Comparison of ENCODE assay signal across 8 mouse cellular contexts in the genomic region with DNA sequence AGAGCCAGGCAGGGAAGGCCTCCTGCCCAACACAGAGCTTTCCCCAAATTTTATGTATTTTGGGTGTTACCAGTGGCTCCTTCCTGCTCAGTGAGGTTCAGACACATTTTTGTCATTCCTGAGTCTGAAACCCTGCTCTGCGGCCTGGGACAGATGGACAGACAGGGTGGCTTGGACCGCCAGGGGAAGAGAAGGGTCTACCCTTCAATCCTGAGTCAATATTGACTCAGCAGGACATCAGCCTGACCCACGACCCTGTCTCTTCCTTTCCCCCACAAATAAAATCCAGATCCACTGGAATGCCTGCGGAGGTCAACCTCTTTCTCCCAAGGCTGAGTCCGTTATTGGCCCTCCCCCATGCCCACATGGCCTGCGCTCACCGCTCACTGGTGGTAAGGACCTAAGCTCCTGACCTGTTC. TPM values are rescaled to one million over a fixed set of nuclear protein-coding genes. Genes with fewer than 3 reads are reported as not detected.
A peak's percentile ranks its signal among the peaks of the same experiment; 100 is the strongest.
DNase-seq lines count a peak whose midpoint lies in the region; ATAC-seq and TF ChIP-seq lines count a peak whose summit lies in the region.

No protein-coding gene starts in this region.

- H3K9ac ChIP-seq in heart, adult 2 months (ENCODE audit: low read depth, low read length) = no peak overlapping the region
- H3K9ac ChIP-seq in limb, embryonic 15.5 days = no peak overlapping the region

- H3K9me3 ChIP-seq in limb, embryonic 15.5 days = no peaks in the 10 kb centered on the region

- peak overlapping the region; percentile 57 for H3K27ac ChIP-seq in heart, adult 2 months
- H3K27ac ChIP-seq in spleen, adult 2 months (ENCODE audit: insufficient read depth, low read length) = 0 out of 2 replicates have a peak overlapping the region, but pooled peaks have one; percentile 37
- peak overlapping the region; percentile 92 for H3K27ac ChIP-seq in limb, embryonic 15.5 days
- no peak overlapping the region for H3K27ac ChIP-seq in thymus, adult 2 months (ENCODE audit: control insufficient read depth, insufficient read depth, low read length)

- no peaks in the 10 kb centered on the region for H3K27me3 ChIP-seq in heart, adult 2 months (ENCODE audit: control insufficient read depth, insufficient read depth, low read length)
- peaks cover 5% of the 10 kb centered on the region for H3K27me3 ChIP-seq in spleen, adult 2 months (ENCODE audit: control insufficient read depth, insufficient read depth, low read length)
- no peaks in the 10 kb centered on the region for H3K27me3 ChIP-seq in limb, embryonic 15.5 days
- no peaks in the 10 kb centered on the region for H3K27me3 ChIP-seq in thymus, adult 2 months (ENCODE audit: control insufficient read depth, insufficient read depth, low read length)

- peak overlapping the region; percentile 86 for H3K4me2 ChIP-seq in limb, embryonic 15.5 days

- TF ChIP-seq EP300 in heart, adult 2 months (IDR thresholded peaks at IDR 0.05; ENCODE audit: insufficient read depth, low read depth, low read length) = no peak

- no peaks in the 10 kb centered on the region for H3K79me2 ChIP-seq in heart, adult 2 months (replicated peaks; ENCODE audit: control insufficient read depth, insufficient read depth, low read length)

- no peak for DNase-seq in heart, adult 2 months
- no peak for DNase-seq in heart, adult 11 months
- DNase-seq in spleen, adult 2 months (ENCODE audit: low read depth in 1 of 2, low spot score in 2 of 2) = no peak
- no peak for DNase-seq in spleen, adult 18-20 months
- DNase-seq in right cerebral cortex, adult 18-20 months = no peak
- no peak for DNase-seq in cerebellum, postnatal 14 days
- no peak for DNase-seq in thymus, adult 2 months

- H3K36me3 ChIP-seq in heart, adult 2 months (ENCODE audit: control insufficient read depth, insufficient read depth, low read length) = no peaks in the 10 kb centered on the region
- no peaks in the 10 kb centered on the region for H3K36me3 ChIP-seq in spleen, adult 2 months (ENCODE audit: control insufficient read depth, insufficient read depth, low read length)
- peaks cover 19% of the 10 kb centered on the region for H3K36me3 ChIP-seq in limb, embryonic 15.5 days
- no peaks in the 10 kb centered on the region for H3K36me3 ChIP-seq in thymus, adult 2 months (ENCODE audit: control insufficient read depth, insufficient read depth, low read length)

- intact Hi-C loops in heart, adult 2 months (cut with DNase I) = no loop called here

- WGBS in heart, adult 2 months = 66% methylated on average over 7 of the region's 7 CpGs
- WGBS in spleen, adult 2 months = 82% methylated on average over 7 of the region's 7 CpGs
- 22% methylated on average over 7 of the region's 7 CpGs for WGBS in limb, embryonic 15.5 days
- WGBS in thymus, adult 2 months = 91% methylated on average over 7 of the region's 7 CpGs

- TF ChIP-seq CTCF in heart, adult 2 months (IDR thresholded peaks at IDR 0.05) = no peak
- no peak for TF ChIP-seq CTCF in spleen, adult 2 months (IDR thresholded peaks at IDR 0.05; ENCODE audit: extremely low read depth, insufficient read depth, insufficient read length, insufficient replicate concordance)
- no peak for TF ChIP-seq CTCF in thymus, adult 2 months (IDR thresholded peaks at IDR 0.05; ENCODE audit: borderline replicate concordance, control insufficient read depth, extremely low read depth, insufficient read depth, low read length, poor library complexity)

- TF ChIP-seq POLR2A in heart, adult 2 months (IDR thresholded peaks at IDR 0.05; ENCODE audit: insufficient read depth, low read depth, low read length) = no peak
- no peak for TF ChIP-seq POLR2A in spleen, adult 2 months (IDR thresholded peaks at IDR 0.05; ENCODE audit: low read depth, low read length)
- no peak for TF ChIP-seq POLR2A in thymus, adult 2 months (IDR thresholded peaks at IDR 0.05; ENCODE audit: control insufficient read depth, extremely low read depth, insufficient read depth, low read length, poor library complexity)

- H3K4me3 ChIP-seq in heart, adult 2 months = no peak overlapping the region
- no peak overlapping the region for H3K4me3 ChIP-seq in spleen, adult 2 months (ENCODE audit: extremely low read depth, insufficient read depth, insufficient read length)
- peak overlapping the region; percentile 20; the same call in 1 of the 2 replicates for H3K4me3 ChIP-seq in limb, embryonic 15.5 days
- no peak overlapping the region for H3K4me3 ChIP-seq in thymus, adult 2 months (ENCODE audit: control insufficient read depth, insufficient read depth, low read length)

- ATAC-seq in limb, embryonic 15.5 days (ENCODE audit: insufficient number of reproducible peaks, low FRiP score, low TSS enrichment, low read depth) = no peak

- peaks cover 10% of the 10 kb centered on the region for H3K4me1 ChIP-seq in heart, adult 2 months (ENCODE audit: control insufficient read depth, insufficient read depth, low read length)
- H3K4me1 ChIP-seq in spleen, adult 2 months (ENCODE audit: control insufficient read depth, insufficient read depth, insufficient read length) = peaks cover 3% of the 10 kb centered on the region; the same call in 1 of the 2 replicates
- H3K4me1 ChIP-seq in limb, embryonic 15.5 days = peaks cover 66% of the 10 kb centered on the region
- H3K4me1 ChIP-seq in thymus, adult 2 months (replicated peaks; ENCODE audit: control insufficient read depth, insufficient read depth, low read length) = peaks cover 18% of the 10 kb centered on the region

RNA-seq across cellular contexts. Expression of a gene that starts 4.7 kb away (rescaled TPM):
- total RNA-seq in heart, adult 2 months (2021) = 10 to 100 TPM; 74.0 to 79.5 TPM
- 74.1 and 83.7 TPM in 2 replicates for polyA plus RNA-seq in heart, adult 2 months (2012; rRNA removed)
- polyA plus RNA-seq in spleen, adult 2 months (2012; rRNA removed) = 98.7 and 99.4 TPM in 2 replicates
- polyA plus RNA-seq in limb, embryonic 15.5 days (2015; fragmentation: Nextera tagmentation; extraction: Ambion mirVana) = 146 and 148 TPM in 2 replicates
- polyA plus RNA-seq in thymus, adult 2 months (2012; rRNA removed) = 35.3 and 40.3 TPM in 2 replicates

RNA-seq across cellular contexts. Expression of a gene that starts 26.5 kb away (rescaled TPM):
- total RNA-seq in heart, adult 2 months (2021) = 10 to 100 TPM; 43.7 to 43.9 TPM
- polyA plus RNA-seq in heart, adult 2 months (2012; rRNA removed) = 49.5 and 61.7 TPM in 2 replicates
- polyA plus RNA-seq in spleen, adult 2 months (2012; rRNA removed) = 120 and 126 TPM in 2 replicates
- 36.7 and 38.9 TPM in 2 replicates for polyA plus RNA-seq in limb, embryonic 15.5 days (2015; fragmentation: Nextera tagmentation; extraction: Ambion mirVana)
- polyA plus RNA-seq in thymus, adult 2 months (2012; rRNA removed) = 168 and 185 TPM in 2 replicates

RNA-seq across cellular contexts. Expression of a gene that starts 50.4 kb away (rescaled TPM):
- total RNA-seq in heart, adult 2 months (2021) = 1 to 10 TPM; 3.7 to 4.2 TPM
- polyA plus RNA-seq in heart, adult 2 months (2012; rRNA removed) = 2.2 and 4.0 TPM in 2 replicates
- 3.2 and 3.5 TPM in 2 replicates for polyA plus RNA-seq in spleen, adult 2 months (2012; rRNA removed)
- polyA plus RNA-seq in limb, embryonic 15.5 days (2015; fragmentation: Nextera tagmentation; extraction: Ambion mirVana) = 8.3 and 8.5 TPM in 2 replicates
- 14.2 and 15.0 TPM in 2 replicates for polyA plus RNA-seq in thymus, adult 2 months (2012; rRNA removed)

RNA-seq across cellular contexts. Expression of a gene that starts 52.1 kb away (rescaled TPM):
- 1 to 10 TPM; 5.0 to 6.3 TPM for total RNA-seq in heart, adult 2 months (2021)
- 10.0 and 11.2 TPM in 2 replicates for polyA plus RNA-seq in heart, adult 2 months (2012; rRNA removed)
- 30.6 and 32.7 TPM in 2 replicates for polyA plus RNA-seq in spleen, adult 2 months (2012; rRNA removed)
- polyA plus RNA-seq in limb, embryonic 15.5 days (2015; fragmentation: Nextera tagmentation; extraction: Ambion mirVana) = 23.7 and 24.4 TPM in 2 replicates
- polyA plus RNA-seq in thymus, adult 2 months (2012; rRNA removed) = 69.3 and 79.2 TPM in 2 replicates
